Mouse (Mus musculus) small intestine, adult 2 months (tissue): ENCODE results near the gene Amigo2.

Source experiments
- CTCF ChIP-seq: fragments of 200-500 bp; IDR thresholded peaks from 2 replicates; pipeline ENCODE4 v1.5.1; 2012; ENCODE audit warnings: low read depth, mild to moderate bottlenecking, control low read depth, inconsistent platforms, low read length, moderate library complexity, mixed read lengths; ENCODE audit not compliant: insufficient replicate concordance, insufficient read length; ENCODE audit errors: extremely low read depth
- POLR2A ChIP-seq: fragments of 200-500 bp; IDR thresholded peaks from 2 replicates; pipeline ENCODE4 v1.6.1; 2012; ENCODE audit warnings: low read depth, mild to moderate bottlenecking, control low read depth, inconsistent platforms, low read length, moderate library complexity

- TF ChIP-seq CTCF (no peak), POLR2A (no peak)
Measured at GRCm38 (mm10) chr15:97252493-97253034, 5.5 kb upstream of the Amigo2 start.
